Mouse (Mus musculus): Measurements from ENCODE around the gene Taok2.
"Not testable (repeated sequence)": the region's sequence is repeated elsewhere in the genome, so short reads cannot be mapped to it uniquely, and the experiment has no call there.

The Taok2 gene

DNA sequence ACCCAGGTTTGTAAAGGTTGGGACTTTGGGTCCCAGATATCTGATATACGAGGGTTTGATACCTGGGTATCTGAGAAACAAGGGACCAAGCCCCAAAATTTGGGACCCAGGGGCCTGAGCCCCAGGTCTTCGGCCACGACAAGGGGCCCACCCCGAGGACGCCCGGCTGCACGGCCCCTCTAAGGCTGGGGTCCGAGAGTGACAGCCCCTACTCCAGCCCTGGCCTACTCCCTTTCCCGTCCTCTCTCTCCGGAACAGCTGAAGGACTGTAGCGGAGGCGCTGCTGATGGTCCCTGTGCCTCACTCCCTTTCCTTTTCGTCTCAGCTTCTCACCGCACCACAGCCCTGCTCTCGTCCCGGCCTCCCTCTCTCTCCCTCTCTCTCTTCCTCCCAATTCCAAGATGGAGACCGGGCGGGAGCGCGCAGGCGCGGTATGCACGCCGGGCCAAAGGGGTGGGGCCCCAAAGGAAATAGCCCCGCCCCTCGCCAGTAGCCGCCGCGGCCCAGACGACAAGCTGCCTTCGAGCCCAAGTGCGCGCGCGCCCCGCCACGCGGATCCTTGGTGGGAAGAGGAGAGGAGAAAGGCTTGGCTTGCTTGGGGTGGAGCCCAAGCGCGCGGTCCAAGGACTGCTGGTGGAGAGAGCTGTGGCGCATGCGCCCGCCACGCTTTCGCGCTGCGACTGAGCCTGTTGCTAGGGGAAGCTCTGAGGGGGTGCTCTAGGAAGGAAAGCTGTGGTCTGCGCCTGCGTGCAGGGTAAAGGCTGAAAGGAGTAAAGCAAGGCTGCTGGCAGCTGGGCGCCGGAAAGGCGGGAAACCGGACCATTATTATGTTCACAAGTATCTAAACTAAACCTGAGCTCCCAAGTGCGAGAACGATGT, at the start of gene Taok2:
Gene Taok2 (minus strand): TSS at position 418 of the 879 bp plus-strand sequence.
- peak; percentile 98 for DNase-seq

DNA sequence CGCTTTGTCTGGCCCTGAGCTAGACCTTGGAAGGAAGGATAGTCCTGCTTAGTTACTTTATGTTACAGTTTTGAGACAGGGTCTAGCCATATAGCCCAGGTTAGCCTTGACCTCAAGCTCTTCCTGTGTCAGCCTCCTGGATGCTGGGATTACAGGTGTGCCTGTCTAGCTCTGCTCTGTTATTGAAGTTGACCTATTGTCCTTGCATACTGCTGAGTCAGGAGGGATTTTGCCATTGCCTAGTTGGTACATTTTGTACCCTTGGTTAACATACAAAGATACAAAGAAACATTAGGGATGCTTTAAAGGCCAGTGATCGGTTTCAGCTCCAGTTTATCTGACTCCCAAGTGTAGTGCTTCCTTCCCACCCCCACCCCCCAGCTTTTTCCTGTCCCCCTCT, 48.1 kb upstream of the Taok2 start:
- DNase-seq = no peak

DNA sequence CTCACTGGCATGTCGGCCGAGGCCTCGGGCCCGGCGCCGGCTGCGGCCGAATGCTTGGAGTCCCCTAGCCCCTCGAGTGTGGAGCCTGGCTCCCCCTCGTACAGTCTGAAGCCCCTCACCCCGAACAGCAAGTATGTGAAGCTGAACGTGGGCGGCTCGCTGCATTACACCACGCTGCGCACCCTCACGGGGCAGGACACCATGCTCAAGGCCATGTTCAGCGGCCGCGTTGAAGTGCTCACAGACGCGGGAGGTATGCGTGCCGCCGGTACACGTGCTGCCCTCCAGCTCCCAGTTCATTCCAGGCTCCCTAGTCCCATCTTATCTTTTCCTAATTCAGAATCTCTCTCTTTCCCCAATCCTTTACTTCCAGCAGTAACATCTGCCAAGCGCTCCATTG, 44.5 kb upstream of the Taok2 start:
- DNase-seq = no peak

DNA sequence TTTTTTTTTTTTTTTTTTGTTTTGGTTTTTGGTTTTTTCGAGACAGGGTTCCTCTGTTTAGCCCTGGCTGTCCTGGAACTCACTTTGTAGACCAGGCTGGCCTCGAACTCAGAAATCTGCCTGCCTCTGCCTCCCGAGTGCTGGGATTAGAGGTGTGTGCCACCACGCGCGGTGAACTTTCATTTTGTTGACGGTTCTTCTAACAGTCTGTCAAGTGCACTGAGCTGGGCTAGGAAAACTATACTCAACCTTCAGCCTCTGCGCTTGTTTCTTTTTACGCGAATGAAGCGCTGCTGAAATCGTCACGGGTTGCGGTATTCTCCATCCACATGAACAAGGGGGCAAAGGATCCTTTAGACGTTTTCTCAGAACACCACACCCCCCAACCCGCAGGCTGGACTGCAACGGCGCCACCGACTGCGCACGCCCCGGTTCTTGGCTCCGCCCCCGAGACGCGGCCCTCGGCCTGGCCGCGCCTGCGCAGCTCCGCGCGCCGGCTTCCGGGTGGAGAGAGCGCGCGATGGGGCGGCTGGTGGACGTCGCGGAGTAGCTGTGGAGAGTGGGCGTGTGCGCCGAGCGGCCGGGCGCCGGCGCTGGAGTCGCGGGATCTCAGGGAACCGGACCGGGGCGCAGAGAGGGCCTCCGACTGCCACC, 44.0 kb upstream of the Taok2 start, which contains the start of gene Kctd13:
Gene Kctd13 (plus strand): TSS at position 496 of the 654 bp plus-strand sequence.
- DNase-seq = peak; percentile 94

GRCm38 (mm10) chr7:126926299-126926698, 41.8 kb upstream of the Taok2 start:
- DNase-seq = no peak

GRCm38 (mm10) chr7:126923999-126924398, 39.5 kb upstream of the Taok2 start:
- DNase-seq = no peak

GRCm38 (mm10) chr7:126922624-126923060, 38.1 kb upstream of the Taok2 start, which contains the start of gene Tmem219:
Gene Tmem219 (minus strand): TSS chr7:126922917.
- peak; percentile 85 for DNase-seq

DNA sequence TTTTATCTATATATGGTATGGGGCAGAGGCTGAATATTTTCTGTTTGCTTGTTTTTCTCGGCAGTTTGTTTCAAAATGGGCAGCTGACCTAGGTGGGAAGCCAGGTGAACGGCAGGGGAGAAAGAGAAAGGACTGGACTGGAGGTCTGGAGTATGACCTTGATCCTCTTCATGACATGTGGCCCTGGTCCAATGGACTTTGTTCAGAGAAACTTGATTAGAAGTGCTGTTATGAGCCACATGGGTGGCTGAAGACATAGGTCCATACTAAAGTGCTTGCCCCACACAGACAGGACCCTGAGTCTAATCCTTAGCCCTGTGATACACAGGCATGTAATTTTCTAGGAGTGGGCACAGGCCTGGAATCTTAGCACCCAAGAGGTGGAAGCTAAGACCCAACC, 37.1 kb upstream of the Taok2 start:
- DNase-seq = peak; percentile 48

- DNase-seq = no peak
These were observed 35.5 kb upstream of the Taok2 start for GRCm38 (mm10) chr7:126919973-126920372.

DNA sequence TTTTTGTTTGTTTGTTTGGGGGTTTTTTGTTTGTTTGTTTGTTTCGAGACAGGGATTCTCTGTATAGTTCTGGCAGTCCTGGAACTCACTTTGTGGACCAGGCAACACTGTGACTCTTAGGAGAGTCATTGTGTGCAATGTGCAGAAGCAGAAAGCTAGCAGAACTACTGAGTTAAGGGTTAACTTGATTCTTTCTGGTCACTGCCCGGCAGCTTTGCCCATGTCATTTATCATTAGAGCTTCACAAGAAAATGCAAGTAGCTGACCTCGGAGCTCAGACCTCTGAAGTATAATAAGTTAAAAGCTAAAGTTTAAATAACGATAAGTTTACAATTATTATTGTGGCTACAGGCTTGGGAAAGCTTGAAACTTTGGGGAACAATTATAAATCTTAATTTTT, 33.9 kb upstream of the Taok2 start:
- DNase-seq = not testable (repeated sequence)

- no peak for DNase-seq
These were observed 30.3 kb upstream of the Taok2 start for GRCm38 (mm10) chr7:126914844-126915243.

- DNase-seq = no peak
These were observed 21.1 kb upstream of the Taok2 start for GRCm38 (mm10) chr7:126905590-126905989.

DNA sequence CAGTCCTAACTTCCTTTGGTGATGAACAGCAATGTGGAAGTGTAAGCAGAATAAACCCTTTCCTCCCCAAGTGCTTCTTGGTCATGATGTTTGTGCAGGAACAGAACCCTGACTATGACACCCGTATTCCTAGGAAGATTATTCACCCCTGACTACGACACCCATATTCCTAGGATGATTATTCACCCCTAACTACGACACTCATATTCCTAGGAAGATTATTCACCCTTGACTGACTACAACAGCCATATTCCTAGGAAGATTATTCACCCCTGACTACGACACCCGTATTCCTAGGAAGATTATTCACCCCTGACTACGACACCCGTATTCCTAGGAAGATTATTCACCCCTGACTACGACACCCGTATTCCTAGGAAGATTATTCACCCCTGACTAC, 15.3 kb upstream of the Taok2 start:
- not testable (repeated sequence) for DNase-seq

GRCm38 (mm10) chr7:126898102-126898990, 13.8 kb upstream of the Taok2 start:
- peak; percentile 97 for DNase-seq

- DNase-seq = no peak
These were observed 13.0 kb upstream of the Taok2 start for GRCm38 (mm10) chr7:126897390-126898101.

GRCm38 (mm10) chr7:126896912-126897311, 12.4 kb upstream of the Taok2 start:
- DNase-seq = no peak

DNA sequence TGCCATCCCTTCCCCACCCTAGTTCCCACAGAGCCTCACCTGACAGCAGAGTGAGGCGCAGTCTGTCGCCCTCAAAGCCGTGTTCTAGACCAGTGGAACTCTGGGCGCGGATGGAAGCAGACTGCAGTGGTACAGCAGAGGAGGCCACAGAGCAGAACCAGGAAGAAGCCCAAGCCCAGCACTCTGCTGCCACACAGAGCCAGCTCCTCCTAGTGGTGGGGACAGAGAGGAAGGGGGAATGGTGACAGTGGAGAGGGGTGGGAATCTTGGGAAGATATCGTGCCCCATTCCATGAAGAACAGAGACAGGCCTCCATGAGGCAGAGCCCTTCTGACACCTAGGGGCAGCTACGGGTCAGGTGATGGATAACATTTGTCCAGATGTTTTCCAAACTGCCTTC, 4.3 kb upstream of the Taok2 start:
- peak; percentile 34 for DNase-seq

DNA sequence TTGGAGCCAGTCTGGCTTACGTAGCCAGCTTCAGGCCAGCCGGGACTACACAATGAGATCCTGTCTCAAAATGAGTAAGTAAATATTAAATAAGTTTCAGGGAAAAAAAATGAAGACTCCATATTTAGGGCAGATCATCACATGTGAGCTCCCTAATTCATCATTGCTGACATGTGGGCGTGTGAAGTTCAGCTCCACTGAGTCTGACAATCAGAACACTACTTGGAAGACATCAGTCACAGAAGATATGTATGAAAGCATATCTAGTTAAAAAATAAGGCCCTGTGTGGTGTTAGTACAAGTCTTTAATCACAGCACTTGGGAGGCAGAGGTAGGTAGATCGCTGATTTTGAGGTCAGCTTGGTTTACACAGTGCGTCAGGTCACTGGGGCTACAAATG, 2.8 kb upstream of the Taok2 start:
- DNase-seq = no peak

DNA sequence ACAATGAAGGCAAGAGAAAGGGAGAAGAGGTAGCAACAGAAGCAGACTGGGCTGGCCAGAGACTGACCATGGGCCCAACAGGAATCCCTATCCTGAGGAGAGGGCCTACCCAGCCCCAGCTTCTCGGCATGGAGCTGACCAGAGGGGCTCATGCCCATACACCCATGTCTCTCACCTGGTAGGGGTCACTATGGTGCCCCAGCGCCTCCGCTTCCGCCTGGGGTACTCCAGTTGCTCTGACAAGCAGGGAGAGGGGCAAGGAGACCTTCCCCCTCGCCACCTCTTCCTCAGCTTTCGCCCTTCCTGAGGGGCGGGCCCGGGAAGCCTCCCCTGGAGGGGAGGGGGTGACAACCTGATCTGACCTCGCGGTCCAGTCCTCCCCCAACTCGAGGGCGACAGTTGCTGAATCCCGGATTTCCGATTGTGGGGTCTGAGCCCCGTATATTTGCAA, 747 bp downstream of the Taok2 start:
- DNase-seq = peak; percentile 32

DNA sequence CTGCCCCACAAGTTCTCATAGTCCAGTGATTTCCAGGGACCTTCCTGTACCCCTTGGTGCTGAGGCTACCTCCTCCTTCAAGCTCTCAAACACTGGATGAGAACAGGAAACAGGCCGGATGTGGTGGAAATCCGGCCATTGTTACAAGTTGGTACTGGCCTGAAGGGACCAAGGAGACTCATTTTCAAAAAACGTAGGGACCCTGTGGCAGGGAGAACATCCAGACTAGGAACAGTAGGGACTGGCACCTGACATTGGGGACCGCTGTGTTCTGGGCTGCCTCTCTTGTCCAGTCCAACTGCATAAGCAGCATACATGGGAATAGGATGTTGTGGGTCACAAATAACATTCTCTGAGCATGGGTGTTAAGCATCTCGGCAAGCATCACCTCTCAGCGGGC, 3.5 kb downstream of the Taok2 start:
- DNase-seq = peak; percentile 51

DNA sequence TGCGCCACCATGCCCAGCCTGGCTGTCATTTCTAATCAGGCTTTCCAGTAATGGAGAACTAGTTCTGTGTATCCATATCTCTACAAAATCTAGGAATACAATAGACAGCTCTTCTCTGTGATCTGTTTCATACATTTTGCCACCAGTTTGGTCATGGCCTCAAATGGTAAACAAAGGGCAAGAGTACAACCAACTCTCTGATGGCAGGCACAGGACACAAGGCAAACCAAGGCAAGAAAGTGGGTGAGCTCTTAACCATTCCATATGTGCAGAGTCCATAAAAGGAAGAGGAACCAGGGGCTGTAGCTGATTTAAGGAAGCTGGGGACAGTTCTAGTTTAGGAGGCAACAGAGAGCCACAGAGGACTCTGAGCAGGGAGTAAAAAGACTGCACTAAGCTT, 7.3 kb downstream of the Taok2 start:
- DNase-seq = no peak

DNA sequence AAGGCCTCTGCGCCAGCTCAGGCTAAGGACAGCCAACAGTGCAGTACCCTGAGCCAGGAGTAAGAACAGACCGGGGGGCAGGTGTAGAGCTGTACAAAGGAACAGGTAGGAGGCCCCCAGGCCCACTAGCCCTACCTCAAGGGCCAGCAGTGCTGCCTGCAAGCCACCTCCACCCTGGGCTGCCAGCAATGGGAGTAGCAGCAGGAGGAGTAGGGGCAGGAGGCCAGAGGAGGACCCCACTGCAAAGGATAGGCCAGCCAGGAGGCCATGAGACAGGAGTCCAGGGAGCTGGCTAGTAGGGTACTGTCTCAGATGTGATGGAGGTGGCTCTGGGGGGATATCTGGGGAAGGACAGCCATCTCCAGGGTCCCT, 14.0 kb downstream of the Taok2 start:
- no peak for DNase-seq
